ENCODE assay signal across 30 mouse cellular contexts in the genomic region with DNA sequence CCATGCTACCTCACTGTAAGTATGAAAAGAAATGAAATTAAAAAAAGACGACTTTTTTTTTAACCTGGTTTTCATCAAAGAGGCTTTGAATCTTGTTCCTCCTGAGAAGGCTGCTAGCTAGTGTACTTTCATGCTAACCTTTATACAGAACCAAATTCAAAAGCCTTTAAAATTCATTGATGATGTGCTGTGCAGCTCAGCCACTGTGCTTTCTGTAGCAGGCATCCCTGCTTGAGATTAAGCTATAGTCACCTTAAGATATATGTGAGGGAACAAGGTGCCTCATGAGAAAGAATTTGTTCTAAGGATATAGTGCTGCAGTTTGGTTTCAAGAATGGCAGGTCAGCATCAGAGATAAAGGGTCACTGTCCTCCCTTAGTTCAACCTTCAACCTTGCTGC.
"Had no signal": no experiment of that assay in that cellular context is flagged by ENCODE, and none has a peak within 500 bp of the region (broad histone marks: within the 10 kb centered on the region; RNA-seq: fewer than 3 reads in every experiment).

No protein-coding gene starts in this region.

- DNase-seq: left cerebral cortex, postnatal 4 days; liver; liver, embryonic 13.5 days; liver, postnatal 0 days; lung, adult 18-20 months; lung, adult 2 months; lung, embryonic 14.5 days; lung, postnatal 10 days; lung, postnatal 14 days; lung, postnatal 36 days; lung, postnatal 4 days had no signal

- ATAC-seq: liver, embryonic 12.5 days; liver, postnatal 0 days; lung, postnatal 0 days; midbrain, embryonic 13.5 days had no signal

- H3K4me2 ChIP-seq: limb, embryonic 12.5 days; limb, embryonic 13.5 days; limb, embryonic 15.5 days; liver, embryonic 11.5 days; liver, embryonic 12.5 days; liver, embryonic 13.5 days; liver, embryonic 15.5 days; lung, embryonic 14.5 days; lung, embryonic 15.5 days; midbrain, embryonic 11.5 days; midbrain, embryonic 12.5 days; midbrain, embryonic 13.5 days; neural tube, embryonic 12.5 days had no signal

- H3K27ac ChIP-seq: left cerebral cortex, adult 2 months; limb, embryonic 10.5 days; limb, embryonic 12.5 days; limb, embryonic 13.5 days; limb, embryonic 15.5 days; liver, embryonic 12.5 days; liver, embryonic 13.5 days; liver, embryonic 14.5 days; liver, embryonic 15.5 days; lung, embryonic 15.5 days; macrophage; midbrain, embryonic 10.5 days; midbrain, embryonic 12.5 days; midbrain, embryonic 13.5 days; neural tube, embryonic 12.5 days had no signal

- H3K36me3 ChIP-seq: limb, embryonic 10.5 days; limb, embryonic 12.5 days; limb, embryonic 13.5 days; limb, embryonic 15.5 days; liver, embryonic 12.5 days; liver, embryonic 13.5 days; liver, embryonic 15.5 days; lung, embryonic 15.5 days; midbrain, embryonic 10.5 days; midbrain, embryonic 12.5 days; midbrain, embryonic 13.5 days; neural tube, embryonic 12.5 days had no signal

- H3K27me3 ChIP-seq: limb, embryonic 12.5 days; limb, embryonic 13.5 days; limb, embryonic 15.5 days; liver, embryonic 12.5 days; liver, embryonic 13.5 days; liver, embryonic 15.5 days; lung, embryonic 15.5 days; megakaryocyte, embryonic 14.5 days; midbrain, embryonic 12.5 days; midbrain, embryonic 13.5 days; neural tube, embryonic 12.5 days had no signal

- H3K4me3 ChIP-seq: left cerebral cortex, adult 2 months; limb, embryonic 10.5 days; limb, embryonic 12.5 days; limb, embryonic 13.5 days; limb, embryonic 15.5 days; liver, embryonic 12.5 days; liver, embryonic 13.5 days; liver, embryonic 15.5 days; lung, embryonic 15.5 days; megakaryocyte, embryonic 14.5 days; midbrain, embryonic 10.5 days; midbrain, embryonic 12.5 days; midbrain, embryonic 13.5 days; myocyte; neural tube, embryonic 12.5 days had no signal

- H3K4me1 ChIP-seq: limb, embryonic 10.5 days; limb, embryonic 12.5 days; limb, embryonic 13.5 days; limb, embryonic 15.5 days; liver, embryonic 12.5 days; liver, embryonic 13.5 days; liver, embryonic 15.5 days; lung, embryonic 15.5 days; megakaryocyte, embryonic 14.5 days; midbrain, embryonic 10.5 days; midbrain, embryonic 12.5 days; midbrain, embryonic 13.5 days; neural tube, embryonic 12.5 days had no signal

- H3K9me3 ChIP-seq: limb, embryonic 10.5 days; limb, embryonic 12.5 days; limb, embryonic 13.5 days; limb, embryonic 15.5 days; liver, embryonic 12.5 days; liver, embryonic 13.5 days; liver, embryonic 15.5 days; lung, embryonic 15.5 days; megakaryocyte, embryonic 14.5 days; midbrain, embryonic 10.5 days; midbrain, embryonic 12.5 days; midbrain, embryonic 13.5 days; neural tube, embryonic 12.5 days had no signal

- H3K9ac ChIP-seq: limb, embryonic 12.5 days; limb, embryonic 13.5 days; limb, embryonic 15.5 days; liver, embryonic 12.5 days; liver, embryonic 13.5 days; liver, embryonic 14.5 days; liver, embryonic 15.5 days; liver, postnatal 0 days; lung, embryonic 14.5 days; lung, embryonic 15.5 days; midbrain, embryonic 12.5 days; midbrain, embryonic 13.5 days; neural tube, embryonic 12.5 days had no signal
